Mouse (Mus musculus): Measurements from ENCODE around the gene Cdk1. TPM values are rescaled to one million over a fixed set of nuclear protein-coding genes. Genes with fewer than 3 reads are reported as not detected.

The Cdk1 gene
- polyA plus RNA-seq (2015; fragmentation: Illumina TruSeq; extraction: RNeasy Lipid Tissue Mini Kit (QIAGEN cat#74804); ENCODE audit: low read depth, low replicate concordance): 3.3 TPM

GRCm38 (mm10) chr10:69352212-69353085 is at the start of gene Cdk1:
Gene Cdk1, minus strand, starts transcription at chr10:69352938.

DNA sequence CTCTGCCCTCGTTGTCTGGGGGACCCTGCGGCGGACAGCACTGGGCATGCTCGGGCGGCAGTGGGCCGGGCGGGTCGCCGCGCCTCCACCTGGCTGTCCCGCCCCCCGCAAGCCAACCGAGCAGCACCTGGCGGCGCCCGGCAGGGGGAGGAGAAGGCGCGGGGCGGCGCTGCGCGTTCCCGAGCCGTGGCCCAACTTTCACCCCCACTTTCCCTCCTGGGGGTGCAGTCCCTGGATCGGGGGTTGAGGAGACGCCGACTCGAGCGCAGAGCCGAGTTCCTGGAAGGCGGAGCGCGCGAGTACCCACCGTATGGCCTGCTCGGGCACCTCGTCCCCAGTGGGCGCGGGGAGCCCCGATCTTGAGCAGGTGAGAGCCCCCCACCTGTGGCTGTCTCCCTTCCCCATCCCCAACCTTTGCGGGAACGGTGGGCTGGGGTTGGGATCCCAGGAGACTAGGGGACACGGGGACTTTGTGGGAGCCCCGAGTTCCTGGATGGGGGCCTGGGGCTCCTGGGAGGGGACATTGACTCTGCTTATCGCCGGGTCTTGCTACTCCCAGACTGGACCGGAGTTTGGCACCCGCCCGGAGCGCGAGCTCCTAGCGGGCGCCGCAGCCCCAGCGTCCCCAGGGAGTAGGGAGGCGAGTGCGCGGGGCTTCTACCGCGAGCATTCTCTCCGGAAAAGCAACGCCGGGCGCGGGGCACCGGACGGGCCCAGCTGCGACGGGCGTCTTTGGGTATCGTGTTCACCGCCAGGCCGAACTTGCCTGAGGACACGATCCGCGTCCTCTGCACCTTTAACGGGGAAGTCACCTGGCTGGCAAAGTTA is 46.2 kb upstream of the Cdk1 start, which contains the start of gene Ank3:
Ank3 (plus strand) TSS at position 11 of the 828 bp plus-strand sequence.

Other genes with a start within 250 kb of the Cdk1 start
- 3.7 TPM for gene Rhobtb1, start 201.5 kb downstream of the Cdk1 start, polyA plus RNA-seq (2015; fragmentation: Illumina TruSeq; extraction: RNeasy Lipid Tissue Mini Kit (QIAGEN cat#74804); ENCODE audit: low read depth, low replicate concordance)
- gene A930033H14Rik, start 139.8 kb downstream of the Cdk1 start, polyA plus RNA-seq (2015; fragmentation: Illumina TruSeq; extraction: RNeasy Lipid Tissue Mini Kit (QIAGEN cat#74804); ENCODE audit: low read depth, low replicate concordance): 1.7 TPM
- 187 TPM for gene Ank3, start 45.8 kb upstream of the Cdk1 start, polyA plus RNA-seq (2015; fragmentation: Illumina TruSeq; extraction: RNeasy Lipid Tissue Mini Kit (QIAGEN cat#74804); ENCODE audit: low read depth, low replicate concordance)